Mouse (Mus musculus) bone marrow macrophage, adult 2 months (primary cell): ENCODE results near the gene 1700017D01Rik. TPM values are rescaled to one million over a fixed set of nuclear protein-coding genes. Genes with fewer than 3 reads are reported as not detected.
"Not testable (repeated sequence)": the region's sequence is repeated elsewhere in the genome, so short reads cannot be mapped to it uniquely, and the experiment has no call there.

Experiments
- H3K27ac ChIP-seq: 2 replicates; pipeline ENCODE4 v1.5.1; 2012; ENCODE audit warnings: low read depth, low read length; ENCODE audit not compliant: insufficient read depth
- H3K4me1 ChIP-seq: 2 replicates; pipeline ENCODE4 v1.6.1; 2012; ENCODE audit warnings: low read length; ENCODE audit not compliant: control insufficient read depth, insufficient read depth
- H3K4me3 ChIP-seq: 2 replicates; pipeline ENCODE4 v1.5.1; 2012; ENCODE audit warnings: mild to moderate bottlenecking, low read length, moderate library complexity; ENCODE audit not compliant: insufficient read depth
- CTCF ChIP-seq: IDR thresholded peaks from 2 replicates; pipeline ENCODE4 v1.5.1; 2012; ENCODE audit warnings: low read depth, mild to moderate bottlenecking, low read length, moderate library complexity
- POLR2A ChIP-seq: IDR thresholded peaks from 2 replicates; pipeline ENCODE4 v1.6.1; 2012; ENCODE audit warnings: mild to moderate bottlenecking, low read depth, low read length, borderline replicate concordance
- polyA plus RNA-seq: library from polyadenylated mRNA; stranded (reverse); fragments of >200 nt; gene quantifications from 2 replicates; pipeline ENCODE4 v1.2.4, GENCODE M21; 2012; ENCODE audit not compliant: missing spikeins, insufficient read depth, insufficient read length

1700017D01Rik gene
- polyA plus RNA-seq, 1 experiment, result not detected

- Histone ChIP-seq H3K4me1 (peaks cover 4% of the 10 kb centered on the region; the same call in 1 of the 2 replicates), H3K4me3 (no peak within 1 kb of the TSS), H3K27ac (no peak within 1 kb of the TSS)
- no peak for TF ChIP-seq CTCF
- TF ChIP-seq POLR2A, result no peak
Observed at GRCm38 (mm10) chr19:11080934-11081333, 49.7 kb downstream of the 1700017D01Rik start, which contains the start of gene Ms4a8a. Ms4a8a (minus strand) TSS chr19:11081102.

DNA sequence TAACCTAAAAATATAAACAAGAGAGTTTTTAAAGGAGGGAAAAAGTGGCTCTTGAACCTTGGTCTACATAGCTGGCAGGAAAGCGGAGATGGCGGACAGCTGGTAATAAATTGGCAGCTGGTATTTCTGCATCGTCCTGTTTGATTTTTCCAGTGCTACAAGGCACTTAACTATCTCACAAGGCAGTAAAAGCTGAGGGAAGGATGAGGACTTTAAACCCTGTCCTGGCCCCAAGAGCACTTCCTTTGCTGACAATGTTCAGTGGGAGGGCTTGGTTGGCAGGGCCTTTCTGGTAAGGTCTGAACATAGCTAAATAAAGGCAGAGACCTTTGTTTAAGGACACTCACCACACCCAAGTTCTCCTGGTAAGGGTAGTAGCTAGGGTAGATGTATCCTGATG, 60.3 kb downstream of the 1700017D01Rik start:
- TF ChIP-seq CTCF (no peak), POLR2A (no peak)
- no peak overlapping the region for H3K4me3 ChIP-seq

DNA sequence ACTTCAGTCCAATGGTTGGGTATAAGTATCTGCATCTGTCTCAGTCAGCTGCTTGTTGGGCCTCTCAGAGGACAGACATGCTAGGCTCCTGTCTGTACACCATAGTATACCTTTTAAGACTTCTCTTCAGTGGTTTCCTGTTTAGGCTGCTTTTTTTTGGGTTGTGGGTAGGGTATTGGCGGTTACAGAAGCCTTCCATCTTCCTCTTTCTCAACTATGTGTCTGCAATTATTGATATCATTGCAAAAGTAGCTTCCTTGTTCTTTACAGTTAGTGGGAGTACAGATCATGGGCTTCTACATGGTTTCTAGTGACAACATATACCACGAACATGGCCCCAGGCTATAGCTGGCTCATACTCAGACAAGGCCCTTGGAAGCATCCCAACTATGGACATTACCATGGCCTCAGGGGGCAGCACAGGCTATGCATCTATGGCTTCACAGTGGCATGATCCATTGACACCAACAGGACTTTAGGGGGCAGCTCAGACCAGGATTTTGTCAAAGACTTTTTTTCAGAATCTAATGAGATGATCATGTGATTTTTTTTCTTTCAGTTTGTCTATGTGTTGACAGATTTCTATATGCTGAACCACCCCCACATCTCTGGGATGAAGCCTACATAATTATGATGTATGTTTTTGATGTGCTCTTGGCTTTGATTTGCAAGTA, 65.3 kb downstream of the 1700017D01Rik start:
- TF ChIP-seq CTCF (no peak), POLR2A (no peak)
- Histone ChIP-seq H3K4me3 (no peak overlapping the region), H3K27ac (peak overlapping the region; percentile 33; the same call in 1 of the 2 replicates), H3K4me1 (peaks cover 21% of the 10 kb centered on the region)

More for the DNA sequence above, 60.3 kb downstream of the 1700017D01Rik start:
- Histone ChIP-seq H3K4me1 (peaks cover 2% of the 10 kb centered on the region; the same call in 1 of the 2 replicates), H3K27ac (no peak overlapping the region)

- peaks cover 32% of the 10 kb centered on the region for H3K4me1 ChIP-seq
- no peak overlapping the region for H3K4me3 ChIP-seq
- no peak for TF ChIP-seq CTCF
- TF ChIP-seq POLR2A, result no peak
- peak overlapping the region; percentile 47 for H3K27ac ChIP-seq
Observed at GRCm38 (mm10) chr19:11060900-11061299, 69.8 kb downstream of the 1700017D01Rik start.

DNA sequence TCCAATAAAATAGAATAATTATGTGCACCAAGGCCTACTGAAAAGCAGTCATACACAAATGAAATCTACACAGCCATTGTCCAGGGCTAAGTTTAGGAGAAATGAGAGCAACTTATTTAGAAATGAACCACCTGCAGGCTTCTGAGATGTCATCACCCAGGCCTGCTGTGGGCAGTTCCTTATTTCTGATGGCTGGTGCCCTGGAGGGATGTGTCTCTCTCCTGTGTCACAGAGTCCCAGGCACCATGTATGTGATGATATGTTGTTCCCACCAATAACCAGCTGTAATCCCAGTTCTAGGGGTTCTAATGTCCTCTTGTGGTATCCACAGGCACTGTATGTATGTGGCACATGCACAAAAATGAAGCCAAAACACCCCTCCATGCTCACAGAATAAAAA, 70.7 kb downstream of the 1700017D01Rik start:
- Histone ChIP-seq H3K4me3 (no peak overlapping the region), H3K27ac (peak overlapping the region; percentile 47; the same call in 1 of the 2 replicates), H3K4me1 (peaks cover 31% of the 10 kb centered on the region)
- TF ChIP-seq CTCF, result no peak

- not testable (repeated sequence) for H3K4me3 ChIP-seq, H3K27ac ChIP-seq
- peaks cover 22% of the 10 kb centered on the region for H3K4me1 ChIP-seq
Observed at GRCm38 (mm10) chr19:11055700-11056099, 75.0 kb downstream of the 1700017D01Rik start.

DNA sequence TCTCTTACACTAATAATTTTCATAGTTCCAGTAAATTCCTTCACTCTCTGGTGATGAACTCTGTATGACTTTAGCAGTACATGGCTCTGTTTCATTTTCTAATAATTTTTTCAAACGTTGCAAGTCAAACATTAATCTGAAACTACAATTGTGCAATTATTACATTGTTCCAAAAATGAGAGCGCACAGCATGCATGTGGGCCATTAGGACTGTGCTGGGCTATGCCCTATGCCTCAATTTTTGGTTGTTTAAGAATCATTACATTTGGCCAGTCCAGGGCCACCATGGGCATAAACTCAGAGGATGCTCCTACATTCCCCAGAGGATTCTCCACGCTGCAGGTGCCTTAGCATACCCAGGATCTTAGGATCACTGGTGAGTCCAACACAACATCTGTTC, 77.4 kb downstream of the 1700017D01Rik start:
- peaks cover 24% of the 10 kb centered on the region for H3K4me1 ChIP-seq
- H3K4me3 ChIP-seq, result no peak overlapping the region
- no peak for TF ChIP-seq CTCF
- H3K27ac ChIP-seq, result no peak overlapping the region

DNA sequence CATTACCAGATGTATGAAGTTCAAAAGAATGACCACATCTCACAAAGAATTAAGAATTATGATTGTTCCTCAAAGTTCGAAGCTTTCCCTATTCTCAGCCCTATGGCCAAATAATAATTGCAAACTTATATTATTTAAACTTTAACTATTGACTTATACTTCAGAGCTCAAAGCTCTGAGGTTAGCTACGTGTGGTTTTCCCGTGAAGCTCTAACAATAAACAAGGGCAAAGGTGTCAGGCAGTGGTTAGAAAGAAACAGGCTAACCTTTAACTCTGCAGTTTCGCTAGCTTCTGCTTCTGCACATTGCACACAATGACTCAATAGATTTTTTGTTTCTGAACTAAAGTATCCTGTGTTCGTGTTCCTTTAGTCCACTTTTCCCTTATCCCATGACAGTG, 77.8 kb downstream of the 1700017D01Rik start:
- TF ChIP-seq POLR2A, result no peak
- no peak for TF ChIP-seq CTCF
- H3K27ac ChIP-seq, result no peak overlapping the region
- H3K4me1 ChIP-seq, result peaks cover 28% of the 10 kb centered on the region

GRCm38 (mm10) chr19:11050286-11050685, 80.4 kb downstream of the 1700017D01Rik start:
- H3K27ac ChIP-seq, result no peak overlapping the region

More for the DNA sequence above, 77.8 kb downstream of the 1700017D01Rik start:
- H3K4me3 ChIP-seq, result no peak overlapping the region

DNA sequence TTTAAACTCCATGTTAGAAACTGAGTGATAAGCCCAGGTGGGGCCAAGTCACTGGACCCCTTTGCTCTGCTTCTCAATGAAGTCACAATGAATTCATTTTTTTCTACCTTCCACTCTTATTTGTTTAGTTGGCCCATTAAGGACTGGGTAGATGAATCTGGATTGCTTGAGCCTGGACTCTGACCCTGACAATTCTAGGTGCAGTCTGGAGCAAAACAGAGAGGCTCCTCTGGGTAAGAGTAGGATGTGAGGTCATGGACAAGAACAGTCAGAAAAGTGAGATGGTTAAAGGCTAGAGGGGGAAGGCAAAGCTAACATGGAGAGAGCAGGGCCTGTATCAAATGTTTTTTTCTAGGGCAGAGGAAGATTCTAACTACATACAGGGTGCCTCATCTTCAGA, 81.2 kb downstream of the 1700017D01Rik start:
- TF ChIP-seq POLR2A (no peak), CTCF (no peak)
- Histone ChIP-seq H3K4me1 (peaks cover 37% of the 10 kb centered on the region), H3K4me3 (no peak overlapping the region), H3K27ac (no peak overlapping the region)

More at GRCm38 (mm10) chr19:11050286-11050685, 80.4 kb downstream of the 1700017D01Rik start:
- Histone ChIP-seq H3K4me1 (peaks cover 36% of the 10 kb centered on the region), H3K4me3 (no peak overlapping the region)
- TF ChIP-seq CTCF, result no peak
- TF ChIP-seq POLR2A, result no peak

GRCm38 (mm10) chr19:11048503-11048902, 82.2 kb downstream of the 1700017D01Rik start:
- Histone ChIP-seq H3K4me3 (no peak overlapping the region), H3K27ac (no peak overlapping the region), H3K4me1 (peaks cover 37% of the 10 kb centered on the region)
- no peak for TF ChIP-seq CTCF
- no peak for TF ChIP-seq POLR2A
